Mouse (Mus musculus): ENCODE results near the gene Il6ra.

- no peak for TF ChIP-seq POLR2A (IDR thresholded peaks at IDR 0.05; ENCODE audit: insufficient read depth, low read depth, low read length)
- no peak for TF ChIP-seq CTCF (IDR thresholded peaks at IDR 0.05; ENCODE audit: insufficient read depth, low read depth, low read length)
Measured at GRCm38 (mm10) chr3:89898011-89898410, 15.0 kb downstream of the Il6ra start.

Data from olfactory bulb, adult 2 months (tissue).